Mouse (Mus musculus) adrenal gland, postnatal 36 days (tissue): ENCODE measurements around the gene Cyp26a1. TPM values are rescaled to one million over a fixed set of nuclear protein-coding genes. Genes with fewer than 3 reads are reported as not detected.

Experiments
- DNase-seq, 2 experiments: peaks; one replicate each; pipeline ENCODE4 v3.0.0; 2021; ENCODE audit warnings: mixed read lengths in 1 of 2
- total RNA-seq, 2 experiments: library from RNA; stranded (reverse); gene quantifications; 2 replicates each; pipeline ENCODE4 v1.2.3; 2021

Cyp26a1 gene
- total RNA-seq, 2 experiments from 2014 or later = not detected

DNA sequence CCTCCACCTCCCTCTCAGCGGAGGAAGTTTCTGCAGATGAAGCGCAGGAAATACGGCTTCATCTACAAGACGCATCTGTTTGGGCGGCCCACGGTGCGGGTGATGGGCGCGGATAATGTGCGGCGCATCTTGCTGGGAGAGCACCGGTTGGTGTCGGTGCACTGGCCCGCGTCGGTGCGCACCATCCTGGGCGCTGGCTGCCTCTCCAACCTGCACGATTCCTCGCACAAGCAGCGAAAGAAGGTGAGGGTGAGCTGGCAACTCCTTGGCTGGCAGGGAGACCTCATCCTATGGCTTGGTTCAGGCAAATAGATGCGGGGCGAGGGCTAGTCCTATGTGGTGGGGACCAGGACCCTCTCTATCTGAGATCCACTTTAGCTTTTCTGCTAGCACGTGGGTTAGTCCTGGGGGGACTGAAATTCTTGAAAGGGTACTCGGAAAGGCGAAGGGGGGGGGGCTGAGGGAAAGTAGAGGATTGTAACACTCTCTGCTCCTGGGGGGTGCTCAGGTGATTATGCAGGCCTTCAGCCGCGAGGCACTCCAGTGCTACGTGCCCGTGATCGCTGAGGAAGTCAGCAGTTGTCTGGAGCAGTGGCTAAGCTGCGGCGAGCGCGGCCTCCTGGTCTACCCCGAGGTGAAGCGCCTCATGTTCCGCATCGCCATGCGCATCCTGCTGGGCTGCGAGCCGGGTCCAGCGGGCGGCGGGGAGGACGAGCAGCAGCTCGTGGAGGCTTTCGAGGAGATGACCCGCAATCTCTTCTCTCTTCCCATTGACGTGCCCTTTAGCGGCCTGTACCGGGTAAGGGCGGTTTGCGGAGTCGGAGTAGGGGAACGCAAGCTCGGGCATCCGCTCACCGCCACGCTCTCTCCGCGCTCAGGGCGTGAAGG is 919 bp downstream of the Cyp26a1 start:
- DNase-seq = no peak

DNA sequence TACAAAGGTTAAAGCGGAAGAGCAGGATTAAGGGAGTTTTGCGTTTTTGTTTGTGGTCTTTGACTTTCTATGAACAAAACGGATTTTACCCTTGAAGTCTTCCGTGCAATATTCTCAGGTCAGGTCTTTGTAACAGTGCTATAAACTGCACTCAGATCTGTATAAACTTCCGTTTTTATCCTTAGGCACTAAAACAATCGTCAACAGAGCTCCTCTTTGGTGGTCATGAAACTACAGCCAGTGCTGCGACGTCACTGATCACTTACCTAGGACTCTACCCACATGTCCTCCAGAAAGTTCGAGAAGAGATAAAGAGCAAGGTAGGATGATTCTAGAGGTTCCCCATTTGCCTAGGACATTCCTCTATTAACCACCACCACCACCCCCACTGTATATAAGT is 2.1 kb downstream of the Cyp26a1 start:
- DNase-seq = no peak

DNA sequence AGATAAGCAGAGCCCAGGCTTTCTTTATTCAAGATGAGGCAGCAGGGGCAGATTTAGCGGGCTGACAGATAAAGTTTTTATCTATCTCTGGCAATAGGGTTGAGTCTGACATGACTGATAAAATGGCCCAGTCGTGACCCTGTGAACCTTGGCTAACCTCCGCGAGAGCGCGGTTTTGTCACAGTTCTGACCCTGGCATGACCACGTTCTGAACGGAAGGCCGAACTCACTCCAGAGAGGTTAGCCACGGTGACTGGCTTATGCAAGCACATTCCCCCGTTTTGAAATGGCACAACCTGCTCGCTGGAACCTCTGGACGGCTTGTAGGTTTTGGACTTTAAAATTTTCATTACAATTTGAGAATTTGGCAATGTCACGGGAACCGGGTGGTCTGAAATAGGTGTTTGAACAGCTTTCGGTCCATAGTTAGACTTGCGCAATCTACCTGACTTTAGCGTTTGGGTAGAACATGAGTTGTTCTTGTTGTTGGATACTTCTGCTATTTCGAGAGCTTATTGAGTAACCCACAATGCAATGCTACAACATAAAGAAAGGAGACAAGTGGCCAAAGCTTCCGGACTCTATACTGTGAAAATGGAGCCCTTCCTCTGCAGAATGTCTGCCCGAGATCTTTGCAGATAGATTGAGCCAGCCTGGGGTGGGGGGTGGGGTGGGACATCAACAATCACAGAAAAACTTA is 4.9 kb downstream of the Cyp26a1 start:
- peak; percentile 62 to 84 for DNase-seq

DNA sequence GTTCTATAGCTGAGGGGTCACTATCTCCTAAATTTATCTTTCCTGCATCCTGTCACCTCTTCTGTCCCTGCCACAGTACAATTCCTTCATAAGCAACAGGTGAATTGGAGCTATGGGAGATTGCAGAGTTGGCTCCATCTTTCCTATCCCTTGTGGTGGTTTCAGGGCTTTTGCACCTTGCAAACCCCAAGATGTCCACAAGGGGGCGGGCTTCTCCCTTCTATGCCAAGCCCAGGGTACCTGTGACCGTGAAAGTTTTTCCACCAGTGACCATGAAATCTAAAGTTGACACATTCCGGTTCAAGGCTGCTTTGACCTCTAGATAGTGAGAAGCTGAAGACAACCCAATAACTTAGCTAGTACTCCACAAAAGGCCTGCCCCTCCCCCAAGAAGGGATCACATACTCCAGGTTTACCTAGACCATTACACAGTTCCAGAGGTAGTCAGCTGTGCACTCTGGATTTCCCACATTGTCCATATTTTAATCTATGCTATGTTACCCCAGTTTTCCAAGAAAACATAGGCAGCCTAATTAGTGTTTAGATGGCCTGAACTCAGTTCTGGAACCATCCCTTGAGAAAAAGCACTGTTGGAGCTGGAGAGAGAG is 6.4 kb downstream of the Cyp26a1 start:
- DNase-seq = peak; percentile 78 to 84

DNA sequence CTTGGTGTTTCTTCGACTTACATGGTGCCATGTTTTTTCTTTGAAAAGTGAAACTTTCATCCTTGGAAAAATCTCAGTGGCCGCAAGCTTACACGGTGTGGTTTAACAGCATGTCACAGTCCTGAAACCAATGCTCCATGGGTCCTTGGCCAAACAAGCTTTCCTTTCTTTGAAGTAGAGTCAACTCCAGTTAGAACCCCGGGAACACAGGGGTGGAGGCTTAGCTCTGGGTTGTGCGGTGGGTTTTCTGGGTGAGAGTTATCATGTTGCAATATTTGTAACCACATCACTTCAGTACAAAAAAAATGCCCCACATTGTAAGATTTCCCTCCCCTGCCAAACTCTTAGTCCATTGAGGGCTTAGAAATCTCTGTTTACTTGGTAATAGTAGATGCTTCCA is 8.1 kb downstream of the Cyp26a1 start:
- no peak for DNase-seq

DNA sequence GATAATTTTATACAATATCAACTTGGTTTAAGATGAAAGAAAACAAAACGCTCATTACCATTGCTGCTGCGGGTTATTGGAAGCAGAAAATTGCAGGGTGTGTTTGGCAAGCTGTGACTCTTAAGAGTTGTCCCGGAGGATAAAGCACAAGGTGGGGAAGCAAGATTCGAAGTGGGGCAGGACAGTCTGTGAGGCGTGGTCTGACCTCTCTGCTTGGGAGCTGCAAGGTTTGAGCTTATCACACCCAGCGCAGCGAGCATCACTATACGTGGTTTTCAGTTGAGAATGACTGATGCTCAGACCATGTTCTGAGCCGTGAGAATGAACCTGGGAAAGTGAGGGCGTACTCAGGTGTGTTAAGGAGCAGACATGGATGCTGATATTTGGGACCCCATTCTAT is 17.1 kb downstream of the Cyp26a1 start:
- no peak for DNase-seq

DNA sequence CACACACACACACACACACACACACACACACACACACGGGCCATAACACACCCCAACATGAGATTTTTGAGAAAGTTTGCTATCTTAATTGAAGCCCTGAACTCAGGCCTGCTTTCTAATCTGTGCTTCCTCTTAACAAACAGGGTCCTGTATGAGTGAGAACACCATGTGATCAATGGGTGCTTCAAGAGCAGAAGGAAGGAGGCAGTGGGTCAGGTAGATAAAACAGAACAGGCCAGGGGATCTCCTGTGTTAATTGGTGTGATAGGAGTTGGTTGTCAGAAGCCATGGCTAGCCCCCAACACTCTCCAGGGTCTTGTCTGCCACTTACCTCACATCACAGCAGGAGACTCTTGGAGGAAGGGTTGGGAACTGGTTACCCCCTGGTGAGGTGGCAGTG is 18.4 kb downstream of the Cyp26a1 start:
- DNase-seq = no peak

DNA sequence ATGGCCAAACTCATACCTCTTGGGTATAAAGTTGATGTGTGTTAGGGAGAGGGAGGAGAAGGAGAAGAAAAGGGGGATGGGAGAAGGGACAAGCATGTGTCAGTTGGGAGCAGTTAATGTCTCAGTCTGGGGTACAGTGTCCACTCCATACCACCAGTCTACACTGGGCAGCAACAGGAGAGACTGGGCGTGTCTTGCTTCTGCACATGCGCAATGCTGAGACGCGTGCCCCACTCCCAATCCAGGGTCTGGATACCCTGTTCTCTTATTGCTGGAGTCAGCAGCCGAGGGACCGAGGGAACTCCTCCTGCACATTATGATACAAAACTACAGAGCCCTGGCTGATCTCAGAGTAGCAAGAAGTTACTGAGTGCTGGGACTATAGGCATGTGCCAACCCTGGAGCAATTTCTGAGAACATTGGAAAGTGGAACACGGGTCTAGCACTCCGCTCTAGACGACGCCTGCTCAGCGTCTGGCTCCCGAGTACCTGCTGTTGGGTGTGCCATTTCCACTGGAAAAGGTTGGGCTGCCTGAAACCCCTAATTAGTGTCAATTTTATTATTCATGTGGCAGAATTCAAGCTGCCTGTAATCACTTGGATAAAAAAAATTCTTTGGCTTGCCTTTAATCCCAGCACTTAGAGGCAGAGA is 19.1 kb downstream of the Cyp26a1 start:
- DNase-seq = no peak

DNA sequence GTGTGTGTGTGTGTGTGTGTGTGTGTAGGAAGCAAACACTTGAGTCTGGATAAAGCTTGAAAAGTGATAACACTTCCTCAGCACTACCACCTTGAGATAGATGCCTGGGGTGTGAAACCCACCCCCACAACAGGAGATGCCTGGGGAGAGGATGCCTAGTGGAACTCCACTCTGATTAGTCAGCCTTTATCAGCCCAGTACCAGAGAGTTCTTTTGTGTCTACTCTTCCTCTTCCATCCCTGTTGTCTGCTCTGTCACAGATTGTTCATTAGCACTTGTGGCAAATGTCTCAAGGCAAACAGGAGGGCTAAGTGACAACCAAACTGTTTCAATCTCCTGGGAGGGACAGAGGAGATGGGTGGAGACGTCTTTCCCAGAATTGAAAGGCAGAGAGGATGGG is 21.6 kb downstream of the Cyp26a1 start:
- DNase-seq = no peak

DNA sequence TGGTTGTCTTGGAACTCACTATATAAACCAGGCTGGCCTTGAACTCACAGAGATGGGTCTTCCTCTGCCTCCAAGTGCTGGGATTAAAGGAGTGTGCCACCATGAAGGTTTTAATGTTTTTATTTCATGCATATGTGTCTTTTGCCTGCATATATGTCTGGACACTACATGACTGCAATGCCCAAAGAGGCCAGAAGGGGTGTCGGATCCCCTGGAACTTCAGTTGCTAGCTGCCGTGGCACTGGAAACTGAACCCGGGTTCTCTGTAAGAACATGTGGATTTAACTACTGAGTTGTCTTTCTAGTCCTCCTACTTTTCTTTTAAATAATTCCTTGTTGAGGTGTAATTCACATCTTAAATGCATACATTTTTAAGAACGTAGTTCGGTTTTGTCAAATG is 27.0 kb downstream of the Cyp26a1 start:
- no peak for DNase-seq

DNA sequence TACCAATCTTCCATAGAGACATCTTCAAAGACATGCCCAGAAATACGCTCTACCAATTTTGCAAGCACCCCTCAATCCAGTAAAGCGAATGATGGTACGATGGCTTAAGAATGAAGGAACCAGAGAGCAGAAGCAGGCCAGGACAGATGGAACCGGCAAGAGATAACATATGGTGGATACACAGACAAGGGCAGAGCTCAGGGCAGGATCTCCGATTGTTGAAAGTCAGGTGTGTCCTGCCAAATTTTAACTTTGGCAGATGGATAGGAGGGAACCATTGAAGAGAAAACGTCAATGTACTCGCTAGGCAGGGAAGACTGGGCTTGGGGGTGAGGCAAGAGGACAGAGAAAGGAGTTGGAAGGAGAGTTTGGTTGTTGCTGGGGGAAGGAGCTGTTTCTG is 29.0 kb downstream of the Cyp26a1 start:
- DNase-seq = no peak

DNA sequence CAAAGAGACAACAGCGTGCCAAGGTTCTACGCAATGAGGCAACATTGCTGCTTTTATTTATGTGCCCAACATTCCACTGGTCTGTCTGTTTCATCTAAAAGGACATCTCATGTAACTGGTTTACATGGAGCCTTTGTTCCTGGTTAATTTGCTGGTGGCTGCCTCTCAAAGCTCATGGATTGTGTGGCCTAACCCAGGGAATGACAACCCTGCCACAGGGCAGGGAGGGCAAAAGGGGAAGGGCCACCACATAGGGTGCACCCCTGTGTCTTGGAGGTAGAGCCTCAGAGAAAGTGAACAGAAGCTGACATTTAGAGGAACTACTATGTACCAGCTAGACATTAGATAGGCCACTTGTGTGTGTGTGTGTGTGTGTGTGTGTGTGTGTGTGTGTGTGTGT is 29.8 kb downstream of the Cyp26a1 start:
- DNase-seq = no peak

DNA sequence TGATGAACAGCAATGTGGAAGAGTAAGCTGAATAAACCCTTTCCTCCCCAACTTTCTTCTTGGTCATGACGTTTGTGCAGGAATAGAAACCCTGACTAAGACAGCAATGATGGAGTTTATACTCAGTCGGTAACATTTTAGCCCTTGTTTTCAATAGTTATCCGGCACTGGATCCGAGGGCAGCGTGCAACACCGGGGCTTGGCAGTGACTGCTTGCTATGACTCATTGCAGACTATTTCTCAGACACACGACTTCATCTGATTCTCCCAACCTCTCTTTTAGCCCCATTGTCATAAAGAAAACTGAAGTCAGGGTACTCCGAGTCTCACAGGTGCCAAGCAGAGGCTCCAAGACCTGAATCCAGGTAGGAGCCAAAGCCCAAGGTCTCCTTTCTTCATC is 37.8 kb downstream of the Cyp26a1 start:
- DNase-seq = no peak

DNA sequence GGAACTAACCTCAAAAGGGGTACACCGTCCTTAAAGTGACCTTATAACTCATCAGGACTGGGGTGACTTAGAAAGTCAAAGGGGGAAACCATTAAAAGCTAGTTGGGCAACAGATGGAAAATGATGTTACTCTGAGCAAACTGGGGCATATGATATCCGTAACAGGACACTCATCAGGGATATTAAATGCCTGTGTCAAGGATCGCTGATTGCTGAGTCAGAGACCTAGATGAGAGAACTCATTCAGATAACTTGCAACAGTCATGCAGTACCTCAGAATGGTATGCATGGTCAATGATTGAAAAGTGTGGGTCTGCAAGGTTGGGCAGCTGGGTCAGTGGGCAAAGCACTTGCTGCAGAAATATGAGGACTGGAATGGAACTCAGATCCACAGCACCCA is 41.0 kb downstream of the Cyp26a1 start:
- DNase-seq = no peak

DNA sequence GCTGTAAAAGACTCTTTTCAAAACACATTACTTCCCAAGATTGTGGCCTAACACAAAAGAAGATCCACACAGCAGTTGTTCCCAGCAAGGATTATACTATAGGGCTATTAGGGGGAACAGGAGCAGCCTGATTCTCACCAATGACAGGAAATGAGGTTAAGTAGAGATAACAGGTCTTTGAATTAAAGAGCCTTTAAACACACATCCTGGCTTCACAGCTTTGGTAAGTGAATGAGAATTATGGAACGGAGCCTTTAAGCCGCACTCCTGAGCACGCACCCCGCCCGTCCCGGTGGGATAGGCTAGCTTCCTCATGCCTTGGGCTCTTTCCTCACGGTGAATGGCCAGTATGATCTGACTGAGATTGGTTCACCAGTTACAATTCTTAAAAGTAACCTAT is 42.4 kb downstream of the Cyp26a1 start:
- no peak for DNase-seq

Other genes with a start within 250 kb of the Cyp26a1 start
- 10 to 100 TPM; 16.7 to 24.6 TPM for gene Exoc6, start 147.4 kb upstream of the Cyp26a1 start, total RNA-seq
- not detected for gene Cyp26c1, start 12.2 kb upstream of the Cyp26a1 start, total RNA-seq